Comparison of ENCODE assay signal across 9 mouse cellular contexts in the genomic region with DNA sequence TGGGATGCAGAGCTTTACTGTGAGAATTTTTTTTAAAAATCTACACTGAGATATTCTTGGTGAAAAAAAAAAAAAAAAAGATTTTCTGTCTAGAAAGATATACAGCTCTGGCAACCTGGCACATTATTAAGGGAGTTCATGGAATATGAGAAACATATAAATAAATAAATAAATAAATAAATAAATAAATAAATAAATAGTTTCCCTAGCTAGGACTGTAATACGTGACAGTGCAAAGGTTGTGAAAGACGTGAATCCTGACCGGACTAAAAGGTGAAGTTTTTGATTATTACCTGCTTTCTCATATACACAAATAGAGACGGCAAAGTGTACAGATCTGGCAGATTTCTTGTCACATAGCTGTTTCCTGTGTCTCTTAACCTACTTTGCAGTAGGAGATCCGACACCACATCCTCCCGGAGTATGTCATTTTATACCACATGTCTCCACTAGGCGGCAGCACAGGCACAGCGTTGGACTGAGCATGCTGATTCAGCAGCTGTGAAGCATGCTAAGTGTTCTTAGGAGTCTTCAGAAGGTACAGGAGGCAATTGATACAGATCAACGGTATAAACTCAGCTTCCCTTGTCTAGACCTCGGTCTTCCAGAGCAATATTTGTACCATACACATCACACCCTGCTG. TPM values are rescaled to one million over a fixed set of nuclear protein-coding genes. Genes with fewer than 3 reads are reported as not detected.
DNase-seq lines count a peak whose midpoint lies in the region; ATAC-seq and TF ChIP-seq lines count a peak whose summit lies in the region.
"Had no signal": no experiment of that assay in that cellular context is flagged by ENCODE, and none has a peak within 500 bp of the region (broad histone marks: within the 10 kb centered on the region; RNA-seq: fewer than 3 reads in every experiment).

No protein-coding gene starts in this region.

- H3K4me1 ChIP-seq in bone marrow macrophage, adult 2 months (ENCODE audit: control insufficient read depth, insufficient read depth, low read length): no peaks in the 10 kb centered on the region
- H3K4me1 ChIP-seq in embryonic facial prominence, embryonic 15.5 days: peaks cover 4% of the 10 kb centered on the region
- H3K4me1 ChIP-seq in heart, embryonic 12.5 days (replicated peaks): no peaks in the 10 kb centered on the region
- H3K4me1 ChIP-seq in liver, embryonic 12.5 days: no peaks in the 10 kb centered on the region
- no peaks in the 10 kb centered on the region; the same call in 1 of the 2 replicates for H3K4me1 ChIP-seq in stomach, embryonic 14.5 days (ENCODE audit: control insufficient read depth, insufficient read depth, low read length)

- no peak overlapping the region for H3K4me3 ChIP-seq in bone marrow macrophage, adult 2 months (ENCODE audit: insufficient read depth, low read length)
- 0 out of 2 replicates have a peak overlapping the region, but pooled peaks have one; percentile 8 for H3K4me3 ChIP-seq in embryonic facial prominence, embryonic 15.5 days (replicated peaks)
- no peak overlapping the region for H3K4me3 ChIP-seq in heart, embryonic 12.5 days
- H3K4me3 ChIP-seq in liver, embryonic 12.5 days: no peak overlapping the region
- no peak overlapping the region for H3K4me3 ChIP-seq in stomach, embryonic 14.5 days (ENCODE audit: low read depth, low read length)
- H3K4me3 ChIP-seq: erythroblast, embryonic 14.5 days had no signal

- H3K27ac ChIP-seq in bone marrow macrophage, adult 2 months (ENCODE audit: insufficient read depth, low read depth, low read length): no peak overlapping the region
- H3K27ac ChIP-seq in embryonic facial prominence, embryonic 15.5 days (replicated peaks): no peak overlapping the region
- H3K27ac ChIP-seq in heart, embryonic 12.5 days (ENCODE audit: poor library complexity, severe bottlenecking): no peak overlapping the region
- H3K27ac ChIP-seq in liver, embryonic 12.5 days: no peak overlapping the region
- H3K27ac ChIP-seq in stomach, embryonic 14.5 days (ENCODE audit: low read length): no peak overlapping the region

- peak; percentile 61 for DNase-seq in CD4-positive helper T cell, adult 2 months (ENCODE audit: low read depth, low spot score)
- DNase-seq in kidney, postnatal 10 days: peak; percentile 89
- peak; percentile 51 to 64 for DNase-seq in natural killer cell, adult 2 months (ENCODE audit: low spot score in 2 of 2)

- H3K36me3 ChIP-seq in embryonic facial prominence, embryonic 15.5 days: no peaks in the 10 kb centered on the region
- H3K36me3 ChIP-seq in heart, embryonic 12.5 days: no peaks in the 10 kb centered on the region
- H3K36me3 ChIP-seq in liver, embryonic 12.5 days: no peaks in the 10 kb centered on the region
- H3K36me3 ChIP-seq in stomach, embryonic 14.5 days (ENCODE audit: control insufficient read depth, insufficient read depth, low read length): no peaks in the 10 kb centered on the region

- no peak overlapping the region for H3K4me2 ChIP-seq in embryonic facial prominence, embryonic 15.5 days (replicated peaks)
- no peak overlapping the region for H3K4me2 ChIP-seq in heart, embryonic 12.5 days
- no peak overlapping the region for H3K4me2 ChIP-seq in liver, embryonic 12.5 days
- H3K4me2 ChIP-seq in stomach, embryonic 14.5 days (replicated peaks; ENCODE audit: low read depth, low read length): no peak overlapping the region

- 20% methylated on average over 10 of the region's 10 CpGs for WGBS in embryonic facial prominence, embryonic 15.5 days
- 22% methylated on average over 10 of the region's 10 CpGs for WGBS in heart, embryonic 12.5 days
- 16% methylated on average over 10 of the region's 10 CpGs for WGBS in liver, embryonic 12.5 days (ENCODE audit: insufficient replicate concordance)
- 25% methylated on average over 10 of the region's 10 CpGs for WGBS in stomach, embryonic 14.5 days

- ATAC-seq in embryonic facial prominence, embryonic 15.5 days (ENCODE audit: insufficient number of reproducible peaks, low FRiP score, low TSS enrichment, low read depth): peak; percentile 65; the same call in 1 of the 2 replicates
- ATAC-seq in heart, embryonic 12.5 days (ENCODE audit: insufficient number of reproducible peaks, low FRiP score): peak; percentile 71; the same call in 1 of the 2 replicates
- ATAC-seq in liver, embryonic 12.5 days: peak; percentile 27; the same call in 1 of the 2 replicates
- ATAC-seq in stomach, embryonic 14.5 days (ENCODE audit: insufficient number of reproducible peaks, insufficient read depth, low FRiP score, low read depth): peak; percentile 76; the same call in 1 of the 2 replicates

- no peaks in the 10 kb centered on the region for H3K27me3 ChIP-seq in embryonic facial prominence, embryonic 15.5 days
- no peaks in the 10 kb centered on the region for H3K27me3 ChIP-seq in heart, embryonic 12.5 days (replicated peaks)
- peaks cover 5% of the 10 kb centered on the region; the same call in 1 of the 2 replicates for H3K27me3 ChIP-seq in liver, embryonic 12.5 days (replicated peaks)
- H3K27me3 ChIP-seq in stomach, embryonic 14.5 days (ENCODE audit: control insufficient read depth, insufficient read depth, low read length): no peaks in the 10 kb centered on the region

- no peak for TF ChIP-seq POLR2A in bone marrow macrophage, adult 2 months (IDR thresholded peaks at IDR 0.05; ENCODE audit: borderline replicate concordance, low read depth, low read length)

- no peak overlapping the region for H3K9ac ChIP-seq in embryonic facial prominence, embryonic 15.5 days
- H3K9ac ChIP-seq in heart, embryonic 12.5 days: no peak overlapping the region
- no peak overlapping the region for H3K9ac ChIP-seq in liver, embryonic 12.5 days
- no peak overlapping the region for H3K9ac ChIP-seq in stomach, embryonic 14.5 days (replicated peaks; ENCODE audit: low read depth, low read length)

- TF ChIP-seq CTCF in bone marrow macrophage, adult 2 months (IDR thresholded peaks at IDR 0.05; ENCODE audit: low read depth, low read length): peak; percentile 81

- H3K9me3 ChIP-seq in embryonic facial prominence, embryonic 15.5 days (replicated peaks): no peaks in the 10 kb centered on the region
- H3K9me3 ChIP-seq in heart, embryonic 12.5 days (replicated peaks): no peaks in the 10 kb centered on the region
- H3K9me3 ChIP-seq in liver, embryonic 12.5 days (replicated peaks): no peaks in the 10 kb centered on the region
- H3K9me3 ChIP-seq in stomach, embryonic 14.5 days (ENCODE audit: control insufficient read depth, low read depth, low read length): no peaks in the 10 kb centered on the region

RNA-seq across cellular contexts. Expression of a gene that starts 2.5 kb away (rescaled TPM):
- not detected in 2 replicates for polyA plus RNA-seq in bone marrow macrophage, adult 2 months (2012; ENCODE audit: insufficient read depth, insufficient read length, missing spikeins)
- 2.8 and 4.4 TPM in 2 replicates for polyA plus RNA-seq in embryonic facial prominence, embryonic 15.5 days (2015; fragmentation: Nextera tagmentation; extraction: Ambion mirVana)
- polyA plus RNA-seq in heart, embryonic 12.5 days (2016; fragmentation: Nextera tagmentation; extraction: Ambion mirVana): 0.98 and 1.0 TPM in 2 replicates
- polyA plus RNA-seq in liver, embryonic 12.5 days (2016; fragmentation: Nextera tagmentation; extraction: Ambion mirVana): 0.20 and 0.66 TPM in 2 replicates
- 2.4 and 3.9 TPM in 2 replicates for polyA plus RNA-seq in stomach, embryonic 14.5 days (2014; fragmentation: Nextera tagmentation; extraction: Ambion mirVana)
- polyA plus RNA-seq: erythroblast, embryonic 14.5 days had no signal
